Mouse (Mus musculus) G1E-ER4 (cell line): ENCODE data around the gene Ap3m1. TPM values are rescaled to one million over a fixed set of nuclear protein-coding genes. Genes with fewer than 3 reads are reported as not detected.

Experiments
- GATA1 ChIP-seq: IDR thresholded peaks from one replicate; pipeline ENCODE4 v1.8.0; 2012; ENCODE audit warnings: low read length, inconsistent platforms
- polyA plus RNA-seq: library from polyadenylated mRNA; stranded (reverse); fragments of >175 nt; gene quantifications from 2 replicates; pipeline ENCODE4 v1.2.3, GENCODE M21; 2012

Gene Ap3m1
- polyA plus RNA-seq, 1 experiment: 6.0 TPM

- no peak for TF ChIP-seq GATA1
These were observed 60.8 kb downstream of the Ap3m1 start for GRCm38 (mm10) chr14:20991492-20991891.

DNA sequence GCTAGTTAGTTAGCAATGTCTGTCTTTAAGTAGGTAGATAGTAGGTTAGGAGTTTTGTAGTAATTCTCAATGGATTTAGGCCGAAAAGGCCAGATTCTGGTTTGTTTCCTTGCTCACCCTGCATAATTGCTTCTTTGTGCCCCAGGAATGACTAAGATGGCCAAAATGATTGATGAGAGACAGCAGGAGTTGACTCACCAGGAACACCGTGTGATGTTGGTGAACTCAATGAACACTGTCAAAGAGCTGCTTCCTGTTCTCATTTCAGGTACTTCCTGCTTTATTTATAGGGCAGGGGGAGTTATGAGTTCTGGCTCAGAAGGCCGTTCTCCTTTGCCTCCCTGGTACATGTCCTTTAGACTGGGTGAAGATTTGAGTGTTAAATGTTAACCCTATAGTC is 66.8 kb downstream of the Ap3m1 start:
- no peak for TF ChIP-seq GATA1

- no peak for TF ChIP-seq GATA1
These were observed 68.5 kb downstream of the Ap3m1 start for GRCm38 (mm10) chr14:20983832-20984231.

Other genes with a start within 250 kb of the Ap3m1 start
- not detected in 2 replicates for gene Plau, start 215.8 kb downstream of the Ap3m1 start, polyA plus RNA-seq
- 14.2 and 49.7 TPM in 2 replicates for gene Vcl, start 123.1 kb downstream of the Ap3m1 start, polyA plus RNA-seq
- gene Adk, start 66 bp upstream of the Ap3m1 start, polyA plus RNA-seq: 14.4 and 21.0 TPM in 2 replicates